Mouse (Mus musculus): ENCODE results near the gene Tut7. TPM values are rescaled to one million over a fixed set of nuclear protein-coding genes. Genes with fewer than 3 reads are reported as not detected.
"Not testable (repeated sequence)": the region's sequence is repeated elsewhere in the genome, so short reads cannot be mapped to it uniquely, and the experiment has no call there.

The Tut7 gene
- total RNA-seq, 2 experiments from 2014 or later, result 37.3 to 41.5 TPM

- DNase-seq, result peak; percentile 81
- intact Hi-C loops (cut with DNase I; ENCODE audit: low total_unique reads), result no loop called here
These were observed 51.7 kb downstream of the Tut7 start for GRCm38 (mm10) chr13:59771257-59771656.

GRCm38 (mm10) chr13:59770847-59771246, 52.1 kb downstream of the Tut7 start:
- no peak for DNase-seq
- intact Hi-C loops (cut with DNase I; ENCODE audit: low total_unique reads), result no loop called here

GRCm38 (mm10) chr13:59770164-59770562, 52.8 kb downstream of the Tut7 start:
- peak; percentile 81 for DNase-seq
- intact Hi-C loops (cut with DNase I; ENCODE audit: low total_unique reads), result no loop called here

DNA sequence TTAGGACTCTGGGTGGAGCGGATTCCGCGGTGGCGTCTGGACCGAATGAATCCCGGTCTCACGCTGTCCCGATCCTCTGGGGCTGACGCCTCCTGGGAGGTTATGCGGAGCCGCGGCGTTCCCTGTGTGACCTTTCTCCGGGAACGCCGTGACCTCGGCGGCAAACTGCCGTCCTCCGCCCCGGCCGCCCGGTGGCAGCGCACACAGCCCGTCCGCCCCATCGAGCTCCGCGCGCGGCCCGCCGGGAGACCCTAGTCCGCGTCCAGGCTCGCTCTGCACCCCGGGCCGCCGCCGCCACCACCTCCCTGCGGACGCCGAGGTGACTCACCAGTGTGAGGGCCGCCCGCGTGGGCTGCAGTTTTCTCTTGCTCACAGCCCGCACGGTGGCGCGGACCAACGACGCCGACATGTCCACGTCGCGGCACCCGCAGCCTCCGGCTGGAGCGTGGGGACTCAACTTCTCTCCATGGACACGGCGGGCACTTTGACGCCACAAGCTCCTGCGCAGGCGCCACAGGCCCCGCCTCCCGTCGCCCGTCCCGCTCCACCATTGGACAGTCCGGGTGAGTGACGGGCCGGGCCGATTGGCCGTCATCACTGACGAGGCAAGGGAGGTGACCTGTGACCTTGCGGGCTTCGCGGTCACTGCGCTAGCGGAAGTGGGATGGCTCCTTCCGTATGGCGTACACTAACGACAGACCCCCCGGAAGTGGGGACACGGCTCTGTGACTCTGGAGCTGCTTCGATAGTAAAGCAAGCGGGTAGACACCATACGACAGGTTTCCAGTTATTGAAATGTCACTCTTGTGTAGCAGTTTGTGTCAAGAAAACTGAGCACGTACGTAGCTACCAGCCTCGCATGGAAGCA, 53.4 kb downstream of the Tut7 start, which contains the start of gene Isca1:
TSS of gene Isca1 (minus strand) at position 515 of the 868 bp plus-strand sequence.
- DNase-seq, result peak; percentile 99
- intact Hi-C loops (cut with DNase I; ENCODE audit: low total_unique reads), result no loop called here

DNA sequence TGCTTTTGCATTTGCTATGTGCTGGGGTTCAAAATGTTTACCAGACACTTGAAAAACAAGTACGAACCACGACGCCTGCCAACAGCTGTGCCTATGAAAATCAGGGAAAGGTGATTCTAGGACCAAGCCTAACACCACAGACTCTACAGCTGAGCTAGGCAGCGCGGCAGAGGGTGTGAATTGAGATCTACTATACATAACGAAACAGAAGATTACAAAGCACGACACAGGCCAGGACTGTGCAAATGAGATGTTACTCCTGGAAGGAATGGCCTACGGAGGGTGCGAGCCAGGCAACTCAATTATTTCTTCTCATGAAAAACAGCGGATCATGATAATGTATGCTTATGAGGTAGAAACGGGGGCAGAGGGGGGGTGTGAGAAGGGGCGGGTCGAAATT, 54.4 kb downstream of the Tut7 start:
- DNase-seq, result no peak

GRCm38 (mm10) chr13:59766786-59767515, 56.0 kb downstream of the Tut7 start:
- intact Hi-C loops (cut with DNase I; ENCODE audit: low total_unique reads), result no loop called here
- no peak for DNase-seq

More for the DNA sequence above, 54.4 kb downstream of the Tut7 start:
- intact Hi-C loops (cut with DNase I; ENCODE audit: low total_unique reads), result no loop called here

GRCm38 (mm10) chr13:59762791-59763190, 60.2 kb downstream of the Tut7 start:
- DNase-seq, result no peak
- intact Hi-C loops (cut with DNase I; ENCODE audit: low total_unique reads), result no loop called here

- DNase-seq, result no peak
- intact Hi-C loops (cut with DNase I; ENCODE audit: low total_unique reads), result no loop called here
These were observed 66.0 kb downstream of the Tut7 start for GRCm38 (mm10) chr13:59756906-59757305.

DNA sequence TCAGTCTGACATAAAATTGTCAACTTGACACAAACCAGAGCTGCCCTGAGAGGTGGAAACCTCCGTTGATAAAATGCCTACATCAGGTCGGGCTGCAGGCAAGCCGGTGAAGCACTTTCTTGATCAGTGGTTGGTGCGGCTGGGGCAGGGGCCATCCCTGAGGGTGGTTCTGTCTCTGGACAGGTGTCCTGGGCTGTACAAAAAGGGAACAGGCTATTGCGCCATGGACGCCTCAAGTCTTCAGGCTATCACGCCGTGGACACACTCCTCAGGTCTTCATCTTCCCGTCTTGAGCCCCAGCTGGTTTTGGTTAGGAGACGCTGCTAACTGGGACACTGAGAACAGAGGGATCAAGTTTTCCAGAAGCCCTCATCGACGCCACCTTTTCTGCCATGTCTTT, 72.6 kb downstream of the Tut7 start:
- DNase-seq, result no peak
- intact Hi-C loops (cut with DNase I; ENCODE audit: low total_unique reads), result no loop called here

GRCm38 (mm10) chr13:59746711-59747110, 76.2 kb downstream of the Tut7 start, which contains the start of gene 1700014D04Rik:
Gene 1700014D04Rik (minus strand): TSS chr13:59746752.
- intact Hi-C loops (cut with DNase I; ENCODE audit: low total_unique reads), result no loop called here
- DNase-seq, result no peak

GRCm38 (mm10) chr13:59746164-59746563, 76.8 kb downstream of the Tut7 start:
- intact Hi-C loops (cut with DNase I; ENCODE audit: low total_unique reads), result no loop called here
- DNase-seq, result no peak

- intact Hi-C loops (cut with DNase I; ENCODE audit: low total_unique reads), result no loop called here
- no peak for DNase-seq
These were observed 77.5 kb downstream of the Tut7 start for GRCm38 (mm10) chr13:59745462-59745861.

GRCm38 (mm10) chr13:59741697-59742096, 81.2 kb downstream of the Tut7 start:
- peak; percentile 18 for DNase-seq
- intact Hi-C loops (cut with DNase I; ENCODE audit: low total_unique reads), result no loop called here

DNA sequence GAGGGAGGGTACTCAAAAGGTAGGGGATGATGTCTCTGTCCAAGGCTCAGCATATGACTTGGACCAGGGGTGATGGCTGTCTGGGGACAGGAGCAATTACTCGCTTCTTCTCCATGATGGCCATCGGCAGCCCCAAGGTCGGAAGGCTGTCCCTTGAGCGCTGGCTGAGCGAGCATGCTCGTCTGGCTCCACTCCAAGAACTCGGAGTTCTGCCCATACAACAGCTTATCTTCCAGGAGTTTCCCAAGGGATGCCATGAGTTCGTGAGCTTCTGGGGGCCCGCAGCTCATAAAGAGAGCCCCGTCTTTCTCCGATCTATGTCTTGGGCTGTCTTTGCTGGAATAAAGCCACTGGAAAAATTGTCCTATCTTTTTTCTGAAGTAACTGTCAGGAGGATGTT, 81.9 kb downstream of the Tut7 start:
- no peak for DNase-seq
- intact Hi-C loops (cut with DNase I; ENCODE audit: low total_unique reads), result no loop called here

DNA sequence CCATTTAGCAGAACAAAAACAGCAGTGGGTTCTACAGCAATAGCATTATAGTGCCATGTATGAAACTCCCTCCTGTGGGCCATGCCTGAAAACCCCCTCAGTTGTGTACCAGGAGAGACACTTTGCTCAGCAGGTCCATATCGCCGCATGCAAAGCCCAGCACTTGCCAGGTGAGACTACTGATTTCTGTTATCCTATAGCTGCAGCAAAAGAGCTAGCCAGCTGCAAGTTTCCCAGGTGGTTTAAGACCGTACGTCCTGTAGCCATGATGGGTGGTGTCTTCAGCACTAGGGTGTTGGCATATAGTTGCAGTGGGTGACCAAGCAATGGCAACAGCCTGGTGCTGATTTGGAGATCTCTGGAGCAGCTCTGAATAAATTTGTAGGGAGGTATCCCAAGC, 83.5 kb downstream of the Tut7 start:
- intact Hi-C loops (cut with DNase I; ENCODE audit: low total_unique reads), result no loop called here
- DNase-seq, result no peak

GRCm38 (mm10) chr13:59738455-59738854, 84.5 kb downstream of the Tut7 start:
- intact Hi-C loops (cut with DNase I; ENCODE audit: low total_unique reads), result no loop called here

GRCm38 (mm10) chr13:59735190-59735589, 87.8 kb downstream of the Tut7 start:
- intact Hi-C loops (cut with DNase I; ENCODE audit: low total_unique reads), result no loop called here
- no peak for DNase-seq

More at GRCm38 (mm10) chr13:59738455-59738854, 84.5 kb downstream of the Tut7 start:
- no peak for DNase-seq

GRCm38 (mm10) chr13:59734347-59734746, 88.6 kb downstream of the Tut7 start:
- DNase-seq; intact Hi-C loops (cut with DNase I; ENCODE audit: low total_unique reads): not testable (repeated sequence)

DNA sequence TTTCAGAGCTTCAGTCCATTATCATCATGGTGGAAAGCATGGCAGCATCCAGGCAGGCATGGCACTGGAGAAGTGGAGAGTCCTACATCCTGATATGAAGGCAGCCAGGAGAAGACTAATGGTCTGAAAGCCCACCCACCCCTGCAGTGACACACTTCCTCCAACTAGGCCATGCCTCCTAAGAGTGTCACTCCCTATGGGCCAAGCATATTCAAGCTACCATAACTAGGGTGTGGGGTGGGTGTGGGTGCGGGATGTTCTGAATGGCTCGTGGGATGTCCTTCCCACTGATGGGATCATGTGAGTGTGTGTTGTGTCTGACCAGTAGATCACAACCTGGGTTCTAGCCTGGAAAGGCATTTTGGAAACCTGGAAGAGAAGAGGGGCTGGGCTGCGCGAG, 89.0 kb downstream of the Tut7 start:
- no peak for DNase-seq
- intact Hi-C loops (cut with DNase I; ENCODE audit: low total_unique reads), result no loop called here

GRCm38 (mm10) chr13:59731652-59732051, 91.3 kb downstream of the Tut7 start, which contains the start of gene Spata31d1d:
Gene Spata31d1d (minus strand): TSS chr13:59731752.
- intact Hi-C loops (cut with DNase I; ENCODE audit: low total_unique reads), result no loop called here
- DNase-seq, result no peak
